Mouse (Mus musculus) embryonic facial prominence, embryonic 13.5 days (tissue): ENCODE measurements around the gene Slco3a1. TPM values are rescaled to one million over a fixed set of nuclear protein-coding genes. Genes with fewer than 3 reads are reported as not detected.
A peak's percentile ranks its signal among the peaks of the same experiment; 100 is the strongest.

Experiments used
- ATAC-seq: fragments of 200-750 bp; cut with Nextera tagmentation; 2 replicates; pipeline ENCODE4 v1.8.0; 2017; ENCODE audit warnings: low read depth; ENCODE audit not compliant: insufficient number of reproducible peaks, insufficient read depth, low FRiP score, low TSS enrichment
- H3K27ac ChIP-seq: fragments of 300-500 bp; sonication (generic); 2 replicates; pipeline ENCODE4 v1.5.1; 2015; ENCODE audit warnings: moderate library complexity, mild to moderate bottlenecking, inconsistent platforms
- H3K27me3 ChIP-seq: fragments of 300-500 bp; sonication (generic); 2 replicates; pipeline ENCODE4 v1.6.1; 2015; ENCODE audit warnings: mild to moderate bottlenecking, inconsistent platforms
- H3K36me3 ChIP-seq: fragments of 300-500 bp; sonication (generic); 2 replicates; pipeline ENCODE4 v1.6.1; 2015; ENCODE audit warnings: mild to moderate bottlenecking, inconsistent platforms
- H3K4me1 ChIP-seq: fragments of 300-500 bp; sonication (generic); 2 replicates; pipeline ENCODE4 v1.6.1; 2015; ENCODE audit warnings: inconsistent platforms
- H3K4me2 ChIP-seq: fragments of 300-500 bp; sonication (generic); 2 replicates; pipeline ENCODE4 v1.6.1; 2015; ENCODE audit warnings: moderate library complexity, mild to moderate bottlenecking, inconsistent platforms
- H3K4me3 ChIP-seq: fragments of 300-500 bp; sonication (generic); 2 replicates; pipeline ENCODE4 v1.5.1; 2015; ENCODE audit warnings: mild to moderate bottlenecking, inconsistent platforms
- H3K9ac ChIP-seq: fragments of 300-500 bp; sonication (generic); 2 replicates; pipeline ENCODE4 v1.6.1; 2015; ENCODE audit warnings: mild to moderate bottlenecking, inconsistent platforms
- H3K9me3 ChIP-seq: fragments of 300-500 bp; sonication (generic); 2 replicates; pipeline ENCODE4 v1.6.1; 2016; ENCODE audit warnings: inconsistent platforms
- WGBS: fragments of 180-500 bp; shearing (Covaris S2); methylation state at CpG from one replicate; pipeline ENCODE4 v1.1.7; 2015; ENCODE audit warnings: mixed read lengths; 5-methylcytosine and 5-hydroxymethylcytosine counted together
- polyA plus RNA-seq: library from polyadenylated mRNA; unstranded; fragments of >200 nt; fragmentation: Nextera tagmentation; extraction: Ambion mirVana; gene quantifications from 2 replicates; pipeline ENCODE4 v1.2.1, GENCODE M21; 2015

Slco3a1 gene
- polyA plus RNA-seq, 1 experiment from 2014 or later: 11.6 TPM

DNA sequence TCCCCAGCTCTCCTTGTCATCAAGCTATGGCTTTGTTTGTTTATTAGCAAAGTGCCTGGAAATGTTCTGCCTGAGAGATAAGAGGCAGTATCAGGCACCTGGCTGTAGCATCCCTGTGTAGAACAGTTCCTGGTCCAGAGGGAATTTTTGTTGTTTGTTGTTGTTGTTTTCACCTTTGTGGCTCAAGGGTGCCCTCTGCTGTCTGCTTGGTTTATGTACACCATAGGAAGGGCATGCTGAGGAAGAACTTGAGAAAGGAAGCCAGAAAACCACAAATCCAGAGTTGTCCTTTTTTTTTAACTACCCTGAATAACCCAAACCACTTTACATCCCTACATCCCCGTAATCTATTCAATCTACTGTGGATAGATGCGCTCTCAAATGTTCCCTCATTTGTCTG lies 191.1 kb downstream of the Slco3a1 start:
- H3K9me3 ChIP-seq: no peaks in the 10 kb centered on the region
- no peak overlapping the region for H3K4me2 ChIP-seq
- no peaks in the 10 kb centered on the region for H3K36me3 ChIP-seq
- no peaks in the 10 kb centered on the region for H3K27me3 ChIP-seq
- no peak overlapping the region for H3K4me3 ChIP-seq
- WGBS: 65% methylated on average over 2 of the region's 2 CpGs
- H3K4me1 ChIP-seq: no peaks in the 10 kb centered on the region; the same call in 1 of the 2 replicates
- H3K9ac ChIP-seq: no peak overlapping the region
- no peak overlapping the region for H3K27ac ChIP-seq
- no peak for ATAC-seq

DNA sequence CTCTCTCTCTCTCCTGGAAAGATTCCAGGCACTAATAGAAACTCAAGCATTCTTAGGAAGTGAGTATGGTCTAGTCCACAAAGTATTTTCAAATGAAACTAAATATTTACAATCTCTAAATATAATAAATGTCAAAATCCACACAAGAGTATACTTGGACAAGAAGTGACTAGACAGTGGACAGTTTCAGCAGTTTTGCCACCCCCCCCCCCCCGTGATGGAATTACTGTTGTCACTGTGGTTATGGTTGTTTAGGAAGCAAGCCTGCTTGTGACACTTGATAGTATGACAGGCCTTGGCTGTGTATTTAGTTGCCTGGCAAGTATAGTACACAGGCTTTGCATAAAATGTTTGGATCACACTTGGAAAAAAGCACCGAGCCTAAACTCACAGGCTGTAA lies 192.9 kb downstream of the Slco3a1 start:
- Histone ChIP-seq H3K9me3 (no peaks in the 10 kb centered on the region), H3K4me1 (no peaks in the 10 kb centered on the region), H3K4me2 (no peak overlapping the region), H3K27me3 (no peaks in the 10 kb centered on the region), H3K27ac (no peak overlapping the region), H3K9ac (no peak overlapping the region), H3K36me3 (no peaks in the 10 kb centered on the region), H3K4me3 (no peak overlapping the region)
- ATAC-seq: no peak
- WGBS: 56% methylated on average over 2 of the region's 2 CpGs

DNA sequence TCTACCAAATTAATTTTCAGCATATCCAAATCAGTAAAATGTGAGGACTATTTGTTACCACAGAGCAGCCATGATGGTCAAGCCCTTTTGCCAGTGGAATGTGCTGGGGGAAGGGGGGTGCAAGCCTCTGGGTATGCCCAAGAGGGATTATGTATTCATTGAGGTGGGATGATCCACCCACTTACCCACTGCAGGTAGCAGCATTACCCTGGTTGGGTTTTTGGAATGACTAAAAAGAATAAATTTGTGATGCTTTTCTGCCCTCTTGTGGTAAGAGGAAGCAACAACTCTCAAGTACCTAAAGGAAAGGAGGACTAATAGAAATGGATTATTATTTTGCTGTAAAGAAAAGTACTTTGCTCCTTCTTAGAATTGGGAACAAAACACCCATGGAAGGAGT lies 197.6 kb downstream of the Slco3a1 start:
- Histone ChIP-seq H3K4me1 (peaks cover 14% of the 10 kb centered on the region), H3K36me3 (no peaks in the 10 kb centered on the region), H3K4me2 (no peak overlapping the region), H3K9me3 (no peaks in the 10 kb centered on the region), H3K27me3 (no peaks in the 10 kb centered on the region; the same call in none of the 2 replicates), H3K4me3 (no peak overlapping the region), H3K27ac (no peak overlapping the region), H3K9ac (no peak overlapping the region)
- ATAC-seq: no peak

DNA sequence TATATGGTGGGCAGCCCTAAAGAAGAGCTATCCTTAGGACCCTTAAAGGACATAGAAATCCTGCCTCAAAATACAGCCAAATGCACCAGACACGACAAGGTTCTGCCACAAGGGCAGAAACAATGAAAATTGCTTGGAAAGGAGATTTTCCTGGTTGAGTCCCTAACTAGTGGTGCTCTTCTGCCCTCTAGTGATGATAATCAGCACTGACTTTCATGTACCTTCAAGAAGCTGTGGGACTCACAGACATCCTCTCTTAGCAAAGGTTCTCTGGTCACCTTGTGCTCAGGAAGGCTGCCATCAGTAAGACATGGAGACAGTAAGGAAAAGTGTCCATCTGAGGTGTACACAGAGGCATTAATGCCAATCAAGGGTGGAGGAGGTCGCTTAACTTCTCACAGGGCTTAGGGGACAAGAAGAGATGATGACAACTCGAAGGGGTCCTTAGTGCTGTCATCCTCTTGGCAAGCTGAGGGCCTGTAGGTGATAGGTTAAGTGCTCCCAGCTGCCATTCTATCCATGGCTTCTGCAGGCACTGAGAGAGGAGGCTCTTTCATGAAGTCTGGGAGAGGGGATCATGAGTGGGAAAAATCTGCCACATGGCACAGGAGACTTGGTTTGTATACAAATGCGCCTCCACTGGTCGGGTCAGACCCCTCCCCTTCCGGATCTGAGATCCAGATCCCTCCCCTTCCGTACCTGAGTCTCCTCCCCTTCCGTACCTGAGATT lies 199.9 kb downstream of the Slco3a1 start:
- no peaks in the 10 kb centered on the region; the same call in none of the 2 replicates for H3K27me3 ChIP-seq
- no peaks in the 10 kb centered on the region for H3K9me3 ChIP-seq
- peaks cover 14% of the 10 kb centered on the region for H3K4me1 ChIP-seq
- no peaks in the 10 kb centered on the region for H3K36me3 ChIP-seq
- no peak overlapping the region for H3K9ac ChIP-seq
- no peak for ATAC-seq
- no peak overlapping the region for H3K4me3 ChIP-seq
- no peak overlapping the region for H3K27ac ChIP-seq
- no peak overlapping the region for H3K4me2 ChIP-seq
- 49% methylated on average over 8 of the region's 8 CpGs for WGBS

DNA sequence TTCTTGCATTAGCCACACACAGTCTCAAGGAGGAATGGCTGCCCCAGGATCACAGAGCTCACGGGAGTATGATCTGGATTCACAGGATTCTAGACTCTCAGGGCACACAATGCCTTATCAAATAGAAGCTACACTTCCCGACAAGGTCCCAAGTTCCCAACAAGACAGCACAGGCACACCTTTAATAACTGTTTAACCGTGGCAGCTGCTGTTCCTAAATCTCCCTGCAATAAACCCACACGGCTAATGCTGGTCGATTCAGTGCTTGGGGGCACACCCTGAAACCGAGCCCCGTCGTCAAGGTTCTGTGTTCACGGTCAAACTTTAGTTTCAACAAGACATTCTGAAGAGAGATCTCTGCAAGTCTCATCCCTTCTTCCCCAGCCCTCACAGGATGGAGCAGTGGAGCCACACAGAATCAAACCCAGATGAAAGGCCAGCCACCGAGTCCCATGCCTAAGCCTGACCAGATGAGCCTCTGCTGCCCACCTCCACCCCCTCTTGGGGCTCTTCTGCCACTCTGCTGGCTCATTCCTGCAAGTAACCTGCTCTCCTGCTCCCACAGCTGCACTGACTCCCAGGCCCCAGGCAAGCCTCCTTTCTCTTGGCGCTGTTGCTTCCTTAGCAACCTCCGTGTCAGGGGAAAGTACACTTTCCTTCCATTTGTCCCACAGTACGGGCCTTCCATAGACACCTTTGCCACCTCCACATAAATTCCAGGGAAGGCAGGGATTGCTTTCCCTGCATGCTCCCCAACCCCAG lies 200.7 kb downstream of the Slco3a1 start:
- Histone ChIP-seq H3K36me3 (no peaks in the 10 kb centered on the region), H3K4me3 (no peak overlapping the region), H3K27ac (no peak overlapping the region), H3K9ac (no peak overlapping the region), H3K27me3 (no peaks in the 10 kb centered on the region; the same call in none of the 2 replicates), H3K4me1 (peaks cover 14% of the 10 kb centered on the region), H3K4me2 (no peak overlapping the region), H3K9me3 (no peaks in the 10 kb centered on the region)
- no peak for ATAC-seq
- WGBS: 36% methylated on average over 13 of the region's 13 CpGs

- WGBS: 40% methylated on average over 7 of the region's 7 CpGs
- ATAC-seq: no peak
- H3K36me3 ChIP-seq: no peaks in the 10 kb centered on the region
- no peak overlapping the region for H3K27ac ChIP-seq
- no peaks in the 10 kb centered on the region; the same call in none of the 2 replicates for H3K27me3 ChIP-seq
- H3K9me3 ChIP-seq: no peaks in the 10 kb centered on the region
- H3K9ac ChIP-seq: no peak overlapping the region
- peaks cover 14% of the 10 kb centered on the region for H3K4me1 ChIP-seq
- no peak overlapping the region for H3K4me2 ChIP-seq
- no peak overlapping the region for H3K4me3 ChIP-seq
Measured at GRCm38 (mm10) chr7:74353240-74353639, 201.3 kb downstream of the Slco3a1 start.

DNA sequence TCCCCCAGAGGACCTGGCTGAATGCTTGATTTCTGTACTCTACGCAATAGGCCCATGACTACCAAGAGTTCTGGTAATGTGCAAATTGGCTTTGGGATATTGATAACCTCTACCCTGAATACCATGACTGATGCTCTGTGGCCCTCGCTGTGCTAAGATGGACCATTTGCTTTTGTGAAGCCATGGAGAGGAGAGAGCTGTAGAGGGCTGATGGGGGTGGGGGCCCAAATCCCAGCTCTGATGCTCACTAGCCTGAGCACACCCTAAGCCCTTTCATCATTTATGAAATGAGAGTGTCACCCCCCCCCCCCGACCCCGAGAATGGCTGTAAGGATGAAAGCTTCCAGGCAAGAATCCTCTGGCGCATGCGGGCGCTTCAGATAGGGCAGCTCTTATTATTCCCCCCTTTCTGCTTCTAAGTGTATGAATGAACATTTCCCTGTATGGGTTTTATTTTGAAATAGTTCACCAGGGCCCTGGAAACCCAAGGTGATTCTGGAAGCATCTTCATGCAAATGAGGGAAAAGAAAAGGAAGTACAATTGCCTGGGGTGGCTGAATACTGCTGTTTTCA lies 206.2 kb downstream of the Slco3a1 start:
- no peak overlapping the region for H3K4me2 ChIP-seq

DNA sequence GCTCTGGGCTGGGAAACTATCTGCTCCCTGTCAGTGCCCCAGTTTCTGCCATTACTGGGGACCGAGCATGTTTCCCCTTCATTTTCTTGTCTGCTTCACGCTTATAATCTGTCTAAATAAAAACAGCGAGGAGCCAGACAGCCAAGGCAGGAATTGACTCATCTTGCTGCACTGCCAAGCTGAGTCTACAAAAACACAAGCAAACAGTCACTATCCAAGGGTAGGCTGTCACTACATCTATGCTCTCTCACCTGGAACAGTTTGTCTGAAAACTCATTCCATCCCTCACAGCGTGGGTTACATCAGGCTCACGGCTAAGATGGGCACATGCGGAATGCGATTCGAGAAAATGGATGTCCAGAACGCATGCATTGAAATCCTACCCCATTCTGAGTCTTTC lies 207.6 kb downstream of the Slco3a1 start:
- WGBS: 68% methylated on average over 9 of the region's 9 CpGs
- ATAC-seq: no peak
- no peak overlapping the region for H3K9ac ChIP-seq
- H3K27ac ChIP-seq: peak overlapping the region; percentile 48; the same call in 1 of the 2 replicates
- peaks cover 18% of the 10 kb centered on the region for H3K4me1 ChIP-seq
- no peak overlapping the region for H3K4me2 ChIP-seq
- H3K9me3 ChIP-seq: no peaks in the 10 kb centered on the region
- H3K36me3 ChIP-seq: no peaks in the 10 kb centered on the region
- no peaks in the 10 kb centered on the region for H3K27me3 ChIP-seq
- no peak overlapping the region for H3K4me3 ChIP-seq

More for the DNA sequence above, 206.2 kb downstream of the Slco3a1 start:
- H3K4me3 ChIP-seq: no peak overlapping the region
- ATAC-seq: no peak
- H3K9me3 ChIP-seq: no peaks in the 10 kb centered on the region
- peaks cover 22% of the 10 kb centered on the region for H3K4me1 ChIP-seq
- H3K27me3 ChIP-seq: no peaks in the 10 kb centered on the region
- H3K9ac ChIP-seq: no peak overlapping the region
- no peak overlapping the region for H3K27ac ChIP-seq
- no peaks in the 10 kb centered on the region for H3K36me3 ChIP-seq
- 88% methylated on average over 7 of the region's 7 CpGs for WGBS

DNA sequence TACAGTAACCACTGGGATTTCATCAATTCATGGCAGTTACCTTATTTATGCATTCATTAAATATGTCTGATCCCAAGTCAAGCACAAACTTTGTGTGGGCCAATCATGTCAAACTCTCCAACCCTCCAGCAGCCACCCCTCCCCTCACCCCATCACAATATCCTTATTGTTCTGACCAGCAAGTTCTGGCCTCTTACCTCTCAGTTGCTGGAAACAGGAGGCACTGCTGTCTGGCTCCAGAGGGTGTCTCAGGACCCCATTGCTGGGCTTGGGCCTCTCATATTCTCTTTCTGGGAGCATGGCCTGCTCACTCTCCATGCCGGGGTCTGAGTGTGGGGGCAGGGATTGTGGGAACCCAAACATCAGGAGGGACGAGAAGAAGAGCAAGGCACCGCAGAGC lies 208.1 kb downstream of the Slco3a1 start:
- ATAC-seq: no peak
- Histone ChIP-seq H3K27me3 (no peaks in the 10 kb centered on the region), H3K4me2 (no peak overlapping the region), H3K4me1 (peaks cover 24% of the 10 kb centered on the region), H3K4me3 (no peak overlapping the region), H3K9me3 (no peaks in the 10 kb centered on the region), H3K9ac (no peak overlapping the region), H3K27ac (peak overlapping the region; percentile 48; the same call in 1 of the 2 replicates), H3K36me3 (no peaks in the 10 kb centered on the region)
- WGBS: 45% methylated on average over 3 of the region's 3 CpGs

- ATAC-seq: no peak
- H3K27me3 ChIP-seq: no peaks in the 10 kb centered on the region
- H3K4me1 ChIP-seq: peaks cover 15% of the 10 kb centered on the region
- no peak overlapping the region for H3K4me3 ChIP-seq
- WGBS: 21% methylated on average over 4 of the region's 4 CpGs
- H3K36me3 ChIP-seq: no peaks in the 10 kb centered on the region
- no peak overlapping the region for H3K4me2 ChIP-seq
- no peak overlapping the region for H3K9ac ChIP-seq
- no peak overlapping the region for H3K27ac ChIP-seq
- no peaks in the 10 kb centered on the region for H3K9me3 ChIP-seq
Measured at GRCm38 (mm10) chr7:74341149-74341805, 213.3 kb downstream of the Slco3a1 start.

- Histone ChIP-seq H3K4me1 (0 out of 2 replicates have a peak, but pooled peaks cover 11% of the 10 kb centered on the region), H3K9ac (no peak overlapping the region), H3K9me3 (no peaks in the 10 kb centered on the region), H3K27me3 (no peaks in the 10 kb centered on the region), H3K4me2 (no peak overlapping the region), H3K36me3 (no peaks in the 10 kb centered on the region), H3K27ac (no peak overlapping the region), H3K4me3 (no peak overlapping the region)
- ATAC-seq: no peak
- WGBS: 86% methylated on average over 8 of the region's 8 CpGs
Measured at GRCm38 (mm10) chr7:74340419-74340954, 214.1 kb downstream of the Slco3a1 start.
